Mouse (Mus musculus) activated CD4-positive, CD25-positive, alpha-beta regulatory T cell (primary cell): ENCODE data around the gene Gm10271. TPM values are rescaled to one million over a fixed set of nuclear protein-coding genes. Genes with fewer than 3 reads are reported as not detected.

ENCODE experiments used
- polyA plus RNA-seq, 2 experiments: library from polyadenylated mRNA; unstranded; fragments of 100-300 nt; shearing (Covaris generic); gene quantifications; one replicate each; pipeline ENCODE4 v1.2.1; 2017

Gm10271 gene
- polyA plus RNA-seq = not detected

GRCm38 (mm10) chr10:116972509-116972908 is at the start of gene Gm10271:
TSS of gene Gm10271 (minus strand) at chr10:116972609.

GRCm38 (mm10) chr10:116986264-116987082 is 14.1 kb upstream of the Gm10271 start, which contains the start of gene Best3:
TSS of gene Best3 (plus strand) at chr10:116986314.

GRCm38 (mm10) chr10:116950009-116950769 is 22.2 kb downstream of the Gm10271 start, which contains the start of gene Rab3ip:
TSS of gene Rab3ip (minus strand) at chr10:116950769.

Other genes with a start within 250 kb of the Gm10271 start
- under 1 TPM; 0.06 to 0.52 TPM for gene Myrfl, start 75.7 kb downstream of the Gm10271 start, polyA plus RNA-seq
- gene Rab3ip, start 21.8 kb downstream of the Gm10271 start, polyA plus RNA-seq = 10 to 100 TPM; 36.5 to 59.6 TPM
- gene Best3, start 13.7 kb upstream of the Gm10271 start, polyA plus RNA-seq = under 1 TPM; 0.13 to 0.21 TPM
- gene Lrrc10, start 72.7 kb upstream of the Gm10271 start, polyA plus RNA-seq = not detected
- gene Cct2, start 91.2 kb upstream of the Gm10271 start, polyA plus RNA-seq = 100 to 1,000 TPM; 211 to 250 TPM
- gene Frs2, start 175.9 kb upstream of the Gm10271 start, polyA plus RNA-seq = 10 to 100 TPM; 11.5 to 17.4 TPM